Mouse (Mus musculus): ENCODE measurements around the gene Cks2.
A peak's percentile ranks its signal among the peaks of the same experiment; 100 is the strongest.

The Cks2 gene

DNA sequence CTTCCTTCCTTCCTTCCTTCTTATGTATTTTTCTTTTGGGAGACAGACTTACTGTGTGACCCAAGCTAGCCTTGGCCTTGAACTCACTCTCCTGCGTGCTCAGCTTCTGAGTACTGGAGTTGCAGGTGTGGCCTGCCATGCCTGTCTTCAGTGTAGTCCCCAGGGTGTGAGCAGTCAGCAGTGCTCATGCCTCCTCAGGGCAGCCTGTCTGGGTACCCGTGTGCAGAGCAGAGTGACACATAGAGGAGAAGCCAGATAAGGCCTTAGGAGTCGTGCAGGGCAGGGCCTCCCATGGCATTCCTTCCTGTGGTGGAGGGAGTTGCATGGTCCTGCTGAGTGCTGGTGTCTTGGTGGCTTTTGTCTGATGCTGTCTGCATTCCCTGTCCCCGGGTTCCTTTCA lies 34.3 kb downstream of the Cks2 start:
- DNase-seq (ENCODE audit: low read depth, low spot score) = no peak

DNA sequence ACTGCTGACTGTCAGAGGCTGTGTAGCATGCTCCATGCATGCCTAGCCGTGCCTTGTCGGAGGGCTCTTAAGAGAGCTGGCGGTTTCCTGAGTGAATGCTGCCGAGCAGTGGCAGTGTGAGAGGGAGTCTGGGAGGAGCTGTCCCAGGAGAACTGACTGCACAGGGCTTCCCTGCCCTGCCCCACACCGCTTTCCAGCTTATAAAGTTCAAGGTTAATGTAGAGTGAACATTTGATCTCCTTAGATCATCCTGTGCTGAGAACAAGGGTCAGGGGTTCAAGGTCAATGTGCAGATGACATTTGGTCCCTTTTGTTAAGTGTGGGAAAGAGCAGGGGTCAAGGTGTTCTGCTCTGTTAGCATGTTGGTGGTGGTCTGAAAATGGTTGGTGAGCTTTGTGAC lies 36.0 kb downstream of the Cks2 start:
- DNase-seq (ENCODE audit: low read depth, low spot score) = peak; percentile 63

DNA sequence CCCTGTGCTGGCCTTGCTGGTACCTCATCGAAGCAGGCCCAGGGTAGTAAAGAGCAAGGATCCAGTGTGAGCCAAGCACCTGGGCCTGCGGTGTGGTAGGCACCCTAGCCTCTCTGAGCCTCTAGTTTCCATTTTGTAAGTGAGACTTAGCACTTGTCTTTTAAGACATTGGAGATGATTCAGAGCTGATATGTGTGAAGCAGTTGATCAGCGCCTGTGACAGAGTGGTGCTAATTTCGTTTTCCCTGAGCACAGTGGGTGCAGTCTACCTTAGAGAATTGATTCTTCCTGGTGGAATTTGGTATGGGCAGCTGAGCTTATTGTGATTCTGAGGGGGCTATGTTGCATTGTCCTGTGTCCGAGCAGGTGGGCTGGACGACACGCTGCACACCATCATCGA lies 36.6 kb downstream of the Cks2 start:
- DNase-seq (ENCODE audit: low read depth, low spot score) = no peak

DNA sequence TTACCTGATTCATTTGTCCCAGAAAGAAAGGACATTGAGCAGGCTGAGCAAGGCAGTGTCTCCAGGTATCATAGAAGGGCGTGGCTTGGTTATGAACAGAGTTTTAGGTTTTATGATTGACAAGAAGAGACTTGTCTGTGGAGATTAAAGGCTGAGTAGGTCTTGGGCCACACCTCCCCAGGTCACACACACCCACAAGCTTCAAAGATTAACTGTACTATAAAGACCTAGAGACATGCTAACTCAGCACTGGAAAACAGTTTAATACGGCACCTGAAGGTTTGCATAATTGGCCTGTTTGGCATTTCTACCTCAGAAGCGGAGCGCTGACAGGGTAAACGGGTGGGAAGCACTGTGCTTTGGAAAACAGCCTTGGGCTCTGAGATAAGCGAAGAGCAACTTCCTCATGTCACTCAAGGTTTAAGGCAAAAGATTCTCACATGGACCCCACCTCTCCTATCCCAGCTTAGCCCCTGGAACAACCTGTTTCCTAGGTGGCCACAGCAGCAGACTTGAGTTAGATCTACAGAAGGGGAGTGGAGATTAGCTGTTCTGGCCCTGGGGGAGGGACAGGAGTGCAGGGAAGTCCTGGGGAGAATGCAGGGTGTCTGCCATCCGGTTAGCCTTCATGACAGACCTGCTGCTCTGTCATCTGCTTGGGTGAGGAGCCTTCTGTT lies 40.4 kb downstream of the Cks2 start:
- DNase-seq (ENCODE audit: low read depth, low spot score) = no peak

DNA sequence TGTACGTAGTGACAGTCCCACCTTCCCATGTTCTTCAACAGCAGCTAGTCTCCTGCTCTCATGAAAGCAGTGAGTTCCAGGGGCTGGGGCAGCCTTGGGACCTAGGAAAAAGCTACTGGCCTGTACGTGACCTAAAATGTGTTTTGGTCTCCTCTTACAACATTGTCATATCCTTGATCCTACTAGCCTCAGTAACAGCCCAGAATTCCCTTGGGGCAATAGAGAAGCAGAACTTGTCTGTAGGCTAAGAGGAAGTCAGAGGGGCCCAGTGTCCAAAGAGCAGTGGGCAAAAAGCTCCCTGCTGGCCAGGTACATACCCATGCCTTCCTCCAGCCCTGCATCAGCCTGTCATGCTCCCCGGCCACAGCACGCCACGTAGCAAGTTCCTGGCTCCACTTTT lies 41.9 kb downstream of the Cks2 start:
- DNase-seq (ENCODE audit: low read depth, low spot score) = no peak

DNA sequence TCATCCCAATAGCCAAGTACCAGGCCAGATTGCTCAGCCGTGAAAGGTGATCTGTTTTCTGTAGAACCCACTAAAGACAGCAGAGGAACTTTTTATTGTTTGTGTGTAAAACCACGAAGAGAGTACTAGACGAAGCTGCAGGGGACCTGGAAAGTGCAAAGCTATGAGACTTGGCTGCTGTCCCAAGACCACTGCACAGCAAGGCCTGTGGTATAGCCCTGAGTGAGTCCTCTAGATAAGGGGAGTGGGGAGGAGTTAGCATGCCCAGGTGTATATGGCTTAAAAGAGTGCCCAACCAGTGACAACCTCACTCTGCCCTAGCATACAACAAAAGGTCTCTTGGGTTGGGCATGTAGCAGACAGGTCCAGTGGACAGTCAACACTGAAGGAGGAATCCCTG lies 43.7 kb downstream of the Cks2 start:
- no peak for DNase-seq (ENCODE audit: low read depth, low spot score)

DNA sequence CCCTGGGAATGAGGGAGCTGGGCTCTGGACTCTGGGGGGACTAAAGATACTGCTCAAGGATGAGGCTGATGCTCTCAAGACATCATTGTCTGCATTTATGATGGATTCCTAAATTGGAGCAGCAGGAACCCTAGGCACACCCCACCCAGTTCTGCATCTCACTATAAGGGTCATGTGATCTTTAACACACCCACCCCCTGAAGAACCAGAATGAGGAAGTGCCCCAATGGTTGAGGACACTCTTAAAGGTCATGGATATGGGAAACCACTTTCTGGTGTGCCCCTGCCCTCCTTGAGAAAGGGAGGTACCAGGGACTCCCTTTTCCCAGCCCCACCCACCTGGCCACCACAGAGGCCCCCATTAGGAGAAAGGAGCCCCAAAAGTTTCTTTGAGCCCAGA lies 51.4 kb downstream of the Cks2 start:
- no peak for DNase-seq (ENCODE audit: low read depth, low spot score)

DNA sequence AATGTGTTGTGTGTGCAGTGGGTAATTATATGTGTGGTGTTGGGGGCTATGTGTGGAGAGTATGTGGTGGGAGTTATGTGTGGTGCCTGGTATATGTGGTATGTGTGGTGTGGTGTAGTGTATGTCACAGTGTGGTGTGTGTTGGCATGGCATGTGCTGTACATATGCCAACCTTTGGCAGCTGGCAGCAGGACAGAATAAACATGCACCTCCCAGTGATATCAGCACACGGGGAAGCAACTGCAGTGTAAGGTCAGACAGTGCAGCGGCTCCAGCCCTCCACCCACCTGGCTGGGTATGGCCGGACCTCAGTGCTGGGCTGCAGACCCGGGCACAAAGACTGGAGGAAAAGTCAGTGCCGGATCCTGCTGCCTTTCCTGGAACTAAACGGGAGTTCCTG lies 52.4 kb downstream of the Cks2 start:
- DNase-seq (ENCODE audit: low read depth, low spot score) = no peak

DNA sequence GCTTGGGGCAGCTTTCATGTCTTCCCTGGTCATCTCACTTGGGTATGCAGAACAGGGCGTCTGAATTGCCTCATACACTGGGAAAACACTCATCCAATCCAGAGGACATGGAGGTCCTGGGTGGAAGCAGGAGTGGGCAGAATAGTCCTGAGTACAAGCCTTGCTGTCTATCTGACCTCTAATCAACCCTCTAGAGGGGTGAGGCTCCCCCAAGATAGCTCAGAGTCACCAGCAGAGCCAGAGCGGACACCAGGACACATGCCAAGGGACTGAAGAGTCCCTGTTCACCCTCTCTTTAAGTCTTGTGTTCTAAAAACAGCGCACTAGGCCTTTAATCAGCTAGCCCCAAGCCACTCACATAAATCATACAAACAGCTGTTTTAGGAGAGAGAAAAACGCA lies 52.9 kb downstream of the Cks2 start:
- no peak for DNase-seq (ENCODE audit: low read depth, low spot score)

DNA sequence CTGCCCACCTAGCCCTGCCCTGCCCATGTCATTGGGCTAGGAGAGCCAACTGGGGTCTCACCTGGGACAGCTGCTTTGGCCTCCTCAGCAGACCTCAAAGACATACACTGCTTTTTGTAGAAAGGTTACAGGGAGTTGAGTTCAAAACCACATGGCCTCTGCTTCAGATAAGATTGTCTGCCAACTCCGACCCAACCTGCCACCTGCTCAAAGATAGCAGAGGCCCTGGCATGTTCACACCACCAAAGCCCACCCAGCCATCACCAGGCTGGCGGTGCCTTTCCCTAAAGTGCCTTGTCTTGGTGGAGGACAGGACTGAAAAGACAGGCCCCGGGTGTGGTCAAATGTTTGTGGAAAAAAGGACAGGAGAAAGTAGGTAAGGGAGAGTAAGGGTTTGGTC lies 53.3 kb downstream of the Cks2 start:
- no peak for DNase-seq (ENCODE audit: low read depth, low spot score)
